Mouse (Mus musculus) frontal cortex, postnatal 10 days (tissue): ENCODE results near the gene Irx5.

Source experiments
- DNase-seq, 2 experiments: peaks; one replicate each; pipeline ENCODE4 v3.0.0; 2022; ENCODE audit warnings: low spot score in 2 of 2, mixed read lengths in 1 of 2

The Irx5 gene

DNA sequence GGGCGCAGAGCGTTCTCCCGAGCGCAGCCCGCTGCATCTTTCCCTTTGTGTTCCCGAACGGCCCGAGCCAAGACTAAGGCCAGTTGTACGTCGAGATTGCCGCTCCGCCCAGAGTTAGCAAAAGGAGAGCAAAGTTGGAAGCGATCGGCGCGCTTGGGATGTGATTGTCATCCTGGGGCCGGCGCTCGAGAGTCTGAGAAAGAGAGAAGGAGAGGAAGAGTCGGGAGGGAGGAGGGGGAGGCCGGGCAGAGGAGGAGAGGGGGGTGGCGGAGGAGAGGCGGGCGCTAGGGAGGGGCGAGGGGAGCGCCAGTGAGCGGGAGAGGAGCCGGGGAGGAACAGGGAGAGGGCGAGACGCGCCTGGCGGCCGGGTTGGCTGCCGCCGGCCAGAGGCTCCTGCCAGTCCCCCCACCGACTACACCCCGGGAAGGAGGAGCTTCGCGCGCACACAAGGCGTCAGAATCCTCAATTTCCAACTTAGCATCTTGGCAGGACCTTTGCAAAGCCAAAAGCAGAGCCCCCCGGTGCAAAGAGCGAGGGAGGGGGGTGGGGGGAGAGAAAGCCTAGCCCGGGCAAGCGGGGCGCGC, at the start of gene Irx5:
Gene Irx5, plus strand, starts transcription at position 228 of the 584 bp plus-strand sequence.
- DNase-seq = no peak

DNA sequence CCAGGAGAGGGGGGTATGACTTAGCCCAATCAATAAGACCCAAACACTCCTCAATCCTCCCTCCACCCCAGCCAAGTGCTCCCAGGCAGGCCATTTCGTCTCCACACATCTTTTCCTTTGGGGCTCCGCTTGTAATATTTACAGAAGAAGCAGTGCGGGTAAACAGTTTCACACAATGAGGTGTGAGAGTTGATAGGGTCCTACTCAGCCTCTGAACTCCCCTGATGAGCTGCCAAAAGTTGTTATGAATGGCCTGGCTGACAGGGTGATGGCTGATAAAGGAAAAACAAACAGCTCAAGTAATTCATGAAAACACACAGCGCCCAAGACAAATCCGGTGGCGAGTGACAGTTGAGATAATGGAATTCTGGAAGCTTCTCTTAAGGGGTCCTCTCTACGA, 45.2 kb upstream of the Irx5 start:
- DNase-seq = no peak

GRCm38 (mm10) chr8:92313707-92314106, 43.7 kb upstream of the Irx5 start:
- DNase-seq = no peak

- no peak for DNase-seq
Observed at GRCm38 (mm10) chr8:92323751-92324150, 33.7 kb upstream of the Irx5 start.

- no peak for DNase-seq
Observed at GRCm38 (mm10) chr8:92327176-92327575, 30.2 kb upstream of the Irx5 start.

- no peak for DNase-seq
Observed at GRCm38 (mm10) chr8:92329273-92329672, 28.2 kb upstream of the Irx5 start.

DNA sequence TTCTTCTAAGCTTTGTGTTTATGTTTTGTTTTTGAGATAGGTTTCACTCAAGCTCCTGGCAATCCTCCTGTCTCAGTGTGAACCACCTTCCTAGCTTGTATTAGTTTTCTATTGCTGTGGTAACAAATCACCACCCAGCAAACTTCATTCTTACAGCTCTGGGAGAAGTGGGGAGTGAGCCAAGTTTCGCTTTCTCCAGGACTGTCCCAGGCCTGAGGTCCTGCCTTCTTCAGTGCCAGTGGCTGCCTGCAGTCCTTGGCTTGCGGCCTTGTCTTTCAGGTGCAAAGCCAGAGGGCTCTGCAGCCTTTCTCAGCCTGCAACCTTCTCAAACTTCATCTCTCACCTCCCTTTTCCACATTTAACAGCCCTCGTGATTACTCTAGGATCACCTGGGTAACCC, 25.6 kb upstream of the Irx5 start:
- no peak for DNase-seq

DNA sequence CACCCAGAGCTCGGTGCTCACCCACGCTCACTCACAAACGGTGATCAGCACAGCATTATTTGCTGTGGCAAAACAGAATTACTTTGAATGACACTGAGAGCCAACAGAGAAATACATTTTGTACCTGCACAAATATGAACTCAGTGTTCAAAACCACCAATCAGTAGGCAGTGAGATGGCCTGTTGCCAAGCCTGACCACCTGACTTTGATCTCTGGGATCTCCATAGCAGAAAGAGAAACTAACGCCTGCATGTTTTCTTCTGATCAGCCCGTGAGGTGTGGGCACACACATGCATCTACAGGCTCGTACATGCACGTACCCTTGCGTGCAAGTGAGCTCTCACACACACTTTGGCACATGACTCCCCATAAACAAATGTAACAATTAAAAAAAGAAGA, 24.0 kb upstream of the Irx5 start:
- DNase-seq = no peak

- no peak for DNase-seq
Observed at GRCm38 (mm10) chr8:92335079-92335478, 22.3 kb upstream of the Irx5 start.

- DNase-seq = no peak
Observed at GRCm38 (mm10) chr8:92336041-92336440, 21.4 kb upstream of the Irx5 start.

DNA sequence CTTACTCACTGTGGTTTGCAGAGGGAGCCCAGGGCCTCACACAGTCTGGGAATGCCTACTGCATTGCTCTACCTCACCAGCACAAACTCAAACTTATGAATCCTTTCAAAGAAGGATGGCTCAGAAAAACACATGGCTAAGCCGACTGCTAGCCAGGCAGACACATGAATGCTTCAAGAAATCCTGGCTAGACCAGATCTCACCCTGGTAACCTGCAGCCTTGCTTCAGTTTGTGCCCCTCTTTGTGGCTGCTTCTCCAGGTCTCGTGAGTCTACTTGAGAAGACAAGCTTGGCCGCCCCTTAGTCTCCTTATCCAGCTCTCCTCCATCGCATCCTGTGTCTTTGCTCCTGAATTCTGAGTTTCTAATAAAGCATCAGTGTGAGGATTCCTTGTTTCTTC, 13.9 kb upstream of the Irx5 start:
- DNase-seq = no peak

DNA sequence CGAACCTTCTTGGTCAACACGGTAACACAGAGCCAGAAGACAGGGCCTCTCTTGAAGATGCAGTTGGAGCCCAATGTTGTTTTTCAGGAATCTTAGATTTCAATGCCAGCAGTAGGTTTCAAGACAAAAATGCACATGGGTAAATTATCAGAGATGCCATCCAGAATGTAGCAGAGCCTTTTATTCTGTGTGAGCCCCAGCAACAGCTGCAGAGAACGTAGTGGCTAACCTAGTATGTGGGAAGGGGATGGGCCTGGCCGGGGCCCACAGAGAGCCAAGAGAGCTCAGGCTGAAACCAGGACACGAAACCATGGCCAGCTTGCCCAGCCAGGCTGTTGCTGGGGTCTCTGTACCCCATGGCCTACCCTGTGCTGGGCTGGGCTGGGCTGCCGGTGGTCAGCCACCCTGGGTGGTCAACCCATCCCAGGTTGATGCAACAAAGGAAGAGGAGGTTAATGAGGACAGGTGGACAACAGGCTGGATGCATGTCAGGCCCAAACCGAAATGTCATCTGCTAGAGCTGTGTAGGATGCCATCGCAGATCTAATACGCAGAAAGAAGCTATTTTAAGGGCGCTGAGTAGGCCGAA, 7.4 kb upstream of the Irx5 start:
- no peak for DNase-seq

- no peak for DNase-seq
Observed at GRCm38 (mm10) chr8:92353405-92353804, 4.0 kb upstream of the Irx5 start.

DNA sequence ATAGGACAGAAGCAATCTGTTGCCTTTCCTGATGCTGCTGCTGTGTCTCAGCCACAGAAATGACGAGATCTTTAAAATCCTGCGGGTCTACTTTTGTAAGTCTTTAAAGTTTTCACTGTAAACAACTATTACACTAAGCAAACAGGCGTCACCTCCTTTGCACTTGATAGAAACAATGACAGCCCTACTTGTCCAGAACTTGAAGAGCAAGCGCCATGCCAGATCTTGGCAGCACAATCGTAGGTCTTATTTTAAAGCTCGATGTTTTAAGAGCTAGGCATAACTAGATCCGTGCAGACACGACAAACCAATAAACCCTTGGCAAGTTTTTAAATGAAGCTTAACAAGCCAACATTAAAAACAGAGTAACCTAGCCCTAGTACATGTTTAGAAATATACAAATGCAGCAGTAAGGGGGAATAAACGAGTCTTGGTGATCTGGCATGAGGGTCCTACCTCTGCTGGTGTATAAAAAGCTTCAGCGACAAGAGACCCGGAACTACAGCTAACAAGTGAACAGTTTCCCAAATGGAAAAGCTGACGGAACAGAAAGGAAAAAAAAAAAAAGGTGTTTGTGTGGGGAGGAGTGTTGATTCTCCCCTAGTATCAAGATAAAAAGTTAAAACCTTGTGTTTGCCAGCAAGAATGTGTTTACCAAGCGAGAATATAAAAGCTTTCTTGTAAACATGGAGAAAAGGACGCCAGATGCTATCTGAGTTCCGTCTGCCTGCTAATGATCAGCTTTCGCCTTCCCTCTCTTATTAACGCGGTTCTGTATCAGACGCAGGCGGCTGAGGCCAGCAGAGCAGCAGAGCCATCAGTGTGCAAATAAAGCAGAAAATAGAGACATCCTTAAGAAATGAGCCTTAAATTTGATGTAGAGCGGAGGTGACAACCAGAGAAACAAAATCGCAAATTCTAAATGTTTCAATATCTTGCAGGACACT, 2.6 kb upstream of the Irx5 start:
- DNase-seq = no peak

- peak; percentile 93 to 95 for DNase-seq
Observed at GRCm38 (mm10) chr8:92355701-92356612, 1.5 kb upstream of the Irx5 start.

- DNase-seq = no peak
Observed at GRCm38 (mm10) chr8:92356613-92357375, 631 bp upstream of the Irx5 start.

DNA sequence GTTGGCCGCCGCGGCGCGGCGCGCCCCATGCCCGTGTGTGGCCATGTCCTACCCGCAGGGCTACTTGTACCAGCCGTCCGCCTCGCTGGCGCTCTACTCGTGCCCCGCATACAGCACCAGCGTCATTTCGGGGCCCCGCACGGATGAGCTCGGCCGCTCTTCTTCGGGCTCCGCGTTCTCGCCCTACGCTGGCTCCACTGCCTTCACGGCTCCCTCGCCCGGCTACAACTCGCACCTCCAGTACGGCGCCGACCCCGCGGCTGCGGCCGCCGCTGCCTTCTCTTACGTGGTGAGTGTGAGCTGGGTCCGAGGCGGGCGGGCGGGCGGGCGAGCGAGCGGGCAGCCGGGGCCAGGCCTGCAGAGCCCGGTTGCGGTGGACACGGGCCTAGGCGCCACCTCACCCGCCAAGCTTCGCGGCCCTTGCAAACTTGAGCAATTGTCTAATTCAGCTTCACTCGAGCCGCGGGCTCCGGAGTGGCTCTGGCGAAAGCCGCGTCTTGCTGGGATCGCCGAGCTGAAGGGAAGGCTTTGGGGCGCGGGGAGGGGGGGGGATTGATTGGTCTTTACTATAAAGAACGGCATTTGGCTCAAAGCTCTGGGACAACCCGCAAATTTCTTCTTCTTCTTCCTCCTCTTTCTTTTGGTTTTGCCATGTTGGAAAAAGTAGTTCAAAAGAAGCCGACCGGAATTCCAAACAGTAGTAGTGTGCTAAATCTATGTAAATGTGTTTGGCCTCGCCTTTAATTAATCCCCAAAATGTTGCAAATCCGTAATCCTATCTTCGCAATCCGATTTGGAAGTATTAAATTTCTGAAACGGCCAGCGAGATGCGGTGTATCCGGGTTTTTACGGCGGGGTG, 945 bp downstream of the Irx5 start:
- DNase-seq = no peak

DNA sequence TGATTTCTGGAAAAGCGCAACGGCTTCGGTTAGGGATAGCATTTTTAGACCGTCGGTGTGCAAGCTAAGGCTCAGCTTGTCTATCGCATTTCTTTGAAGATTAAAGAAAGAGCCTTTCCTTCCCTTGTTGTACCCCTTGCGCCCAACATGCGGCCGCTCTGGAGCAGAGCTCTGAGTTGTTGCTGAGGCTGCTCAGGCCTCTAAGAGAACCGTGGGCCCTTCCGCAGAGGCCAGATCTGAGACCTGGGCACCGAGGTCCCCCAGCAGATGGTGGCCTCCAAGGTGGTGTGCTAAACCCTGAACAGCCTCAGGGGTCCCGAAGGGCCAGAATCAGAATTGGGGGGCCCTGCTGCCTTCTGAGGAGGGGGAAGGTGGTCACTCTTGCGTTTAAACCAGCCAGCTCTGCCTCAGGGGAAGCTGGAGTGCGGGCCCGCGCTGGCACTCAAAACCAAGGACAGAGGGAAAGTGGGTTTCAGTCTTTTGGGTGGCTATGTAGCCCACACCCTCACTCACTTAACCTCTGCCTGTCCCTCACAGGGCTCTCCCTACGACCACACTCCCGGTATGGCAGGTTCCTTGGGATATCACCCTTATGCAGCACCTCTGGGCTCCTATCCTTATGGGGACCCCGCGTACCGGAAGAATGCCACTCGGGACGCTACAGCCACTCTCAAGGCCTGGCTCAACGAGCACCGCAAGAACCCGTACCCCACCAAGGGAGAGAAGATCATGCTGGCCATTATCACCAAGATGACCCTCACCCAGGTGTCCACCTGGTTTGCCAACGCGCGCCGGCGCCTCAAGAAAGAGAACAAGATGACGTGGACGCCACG, 1.8 kb downstream of the Irx5 start:
- no peak for DNase-seq

DNA sequence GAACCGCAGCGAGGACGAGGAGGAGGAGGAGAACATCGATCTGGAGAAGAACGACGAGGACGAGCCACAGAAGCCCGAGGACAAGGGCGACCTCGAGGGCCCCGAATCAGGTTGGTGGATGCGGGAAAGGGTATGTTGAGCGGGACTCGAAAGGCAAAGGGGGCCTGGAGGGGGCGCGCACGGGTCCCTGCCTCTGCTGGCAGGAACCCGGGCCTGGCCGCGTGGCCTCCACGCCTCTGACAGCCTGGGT, 2.3 kb downstream of the Irx5 start:
- no peak for DNase-seq
